ENCODE assay signal across 9 mouse cellular contexts in the genomic region with DNA sequence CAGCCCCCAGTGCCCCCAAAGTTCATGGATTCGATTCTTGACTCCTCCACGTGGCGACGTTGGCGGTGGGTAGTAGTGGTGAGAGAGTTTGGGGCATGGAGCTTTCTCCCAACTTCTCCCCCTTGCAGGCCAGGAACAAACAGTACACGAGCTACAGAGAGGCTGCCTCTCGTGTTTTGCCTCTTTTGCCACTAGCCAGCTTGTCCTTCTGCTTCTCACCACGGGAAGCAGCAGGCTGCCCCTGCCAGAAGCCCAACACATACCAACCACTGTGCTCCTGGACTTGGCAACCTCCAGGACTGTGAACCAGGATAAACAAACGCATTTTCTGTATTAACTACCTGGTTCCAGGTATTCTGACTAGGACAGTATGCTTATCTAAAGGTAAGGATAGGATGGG. TPM values are rescaled to one million over a fixed set of nuclear protein-coding genes. Genes with fewer than 3 reads are reported as not detected.
DNase-seq lines count a peak whose midpoint lies in the region; ATAC-seq and TF ChIP-seq lines count a peak whose summit lies in the region.
"Had no signal": no experiment of that assay in that cellular context is flagged by ENCODE, and none has a peak within 500 bp of the region (broad histone marks: within the 10 kb centered on the region; RNA-seq: fewer than 3 reads in every experiment).

No protein-coding gene starts in this region.

- peak overlapping the region; percentile 14; the same call in 1 of the 2 replicates for H3K4me3 ChIP-seq in kidney, embryonic 15.5 days (replicated peaks)
- H3K4me3 ChIP-seq in intestine, postnatal 0 days (ENCODE audit: low read depth, low read length): no peak overlapping the region
- no peak overlapping the region for H3K4me3 ChIP-seq in midbrain, embryonic 10.5 days
- H3K4me3 ChIP-seq: neural tube, embryonic 15.5 days had no signal

- no peaks in the 10 kb centered on the region for H3K9me3 ChIP-seq in kidney, embryonic 15.5 days (replicated peaks)
- no peaks in the 10 kb centered on the region for H3K9me3 ChIP-seq in intestine, postnatal 0 days (ENCODE audit: control insufficient read depth)
- no peaks in the 10 kb centered on the region for H3K9me3 ChIP-seq in midbrain, embryonic 10.5 days (replicated peaks)
- H3K9me3 ChIP-seq: neural tube, embryonic 15.5 days had no signal

- H3K36me3 ChIP-seq in kidney, embryonic 15.5 days: no peaks in the 10 kb centered on the region
- H3K36me3 ChIP-seq in intestine, postnatal 0 days (ENCODE audit: control insufficient read depth, insufficient read depth): no peaks in the 10 kb centered on the region
- no peaks in the 10 kb centered on the region for H3K36me3 ChIP-seq in midbrain, embryonic 10.5 days
- H3K36me3 ChIP-seq: neural tube, embryonic 15.5 days had no signal

- H3K27me3 ChIP-seq in kidney, embryonic 15.5 days: no peaks in the 10 kb centered on the region
- H3K27me3 ChIP-seq in intestine, postnatal 0 days (replicated peaks; ENCODE audit: control insufficient read depth, insufficient read depth, low read length): no peaks in the 10 kb centered on the region
- no peaks in the 10 kb centered on the region for H3K27me3 ChIP-seq in midbrain, embryonic 10.5 days (ENCODE audit: low read depth, poor library complexity, severe bottlenecking)
- H3K27me3 ChIP-seq: neural tube, embryonic 15.5 days had no signal

- H3K27ac ChIP-seq in kidney, embryonic 15.5 days: peak overlapping the region; percentile 43; the same call in 1 of the 2 replicates
- no peak overlapping the region for H3K27ac ChIP-seq in intestine, postnatal 0 days (ENCODE audit: low read depth, low read length)
- H3K27ac ChIP-seq in midbrain, embryonic 10.5 days (replicated peaks): no peak overlapping the region

- H3K4me1 ChIP-seq in kidney, embryonic 15.5 days: peaks cover 12% of the 10 kb centered on the region
- H3K4me1 ChIP-seq in intestine, postnatal 0 days (replicated peaks; ENCODE audit: control insufficient read depth, insufficient read depth, low read length): no peaks in the 10 kb centered on the region
- peaks cover 15% of the 10 kb centered on the region for H3K4me1 ChIP-seq in midbrain, embryonic 10.5 days

- no peak for TF ChIP-seq CTCF in intestine, postnatal 0 days (IDR thresholded peaks at IDR 0.05; ENCODE audit: low read depth)

- no peak for DNase-seq in kidney, postnatal 36 days
- DNase-seq in cerebellum, adult 11-12 months: peak; percentile 94
- peak; percentile 56 to 67 for DNase-seq in cerebellum, postnatal 10 days
- DNase-seq in midbrain, embryonic 10.5 days (ENCODE audit: low spot score): no peak
- DNase-seq in layer of hippocampus, adult 18-20 months (ENCODE audit: low spot score in 2 of 2): no peak
- DNase-seq: adrenal gland, adult 8-10 months had no signal

- no peak for ATAC-seq in kidney, embryonic 15.5 days (replicated peaks; ENCODE audit: low FRiP score)
- ATAC-seq in intestine, postnatal 0 days: no peak

- WGBS in kidney, embryonic 15.5 days: 72% methylated on average over 9 of the region's 9 CpGs
- 70% methylated on average over 9 of the region's 9 CpGs for WGBS in intestine, postnatal 0 days
- WGBS in midbrain, embryonic 10.5 days: 70% methylated on average over 9 of the region's 9 CpGs

- peak overlapping the region; percentile 45 for H3K4me2 ChIP-seq in kidney, embryonic 15.5 days
- peak overlapping the region; percentile 41; the same call in 1 of the 2 replicates for H3K4me2 ChIP-seq in intestine, postnatal 0 days (replicated peaks; ENCODE audit: low read depth)

- H3K9ac ChIP-seq in kidney, embryonic 15.5 days: no peak overlapping the region
- H3K9ac ChIP-seq in intestine, postnatal 0 days (ENCODE audit: low read depth, low read length): no peak overlapping the region
- H3K9ac ChIP-seq: neural tube, embryonic 15.5 days had no signal

RNA-seq across cellular contexts. Expression of a gene that starts 44.6 kb away (rescaled TPM):
- polyA plus RNA-seq in kidney, embryonic 15.5 days (2015; fragmentation: Nextera tagmentation; extraction: Ambion mirVana): 28.5 and 31.3 TPM in 2 replicates
- 10.5 and 11.2 TPM in 2 replicates for polyA plus RNA-seq in intestine, postnatal 0 days (2015; fragmentation: Nextera tagmentation; extraction: Ambion mirVana)
- polyA plus RNA-seq in midbrain, embryonic 10.5 days (2016; fragmentation: Nextera tagmentation; extraction: Ambion mirVana): 20.0 and 20.3 TPM in 2 replicates
- 10 to 100 TPM; 88.2 to 95.2 TPM for total RNA-seq in layer of hippocampus, adult 18-20 months (2021)

Comparison
In these comparisons a context has a peak if more than half of its experiments do, and no peak if none do; other contexts are left out.
1. DNase-seq: peak in cerebellum, adult 11-12 months (single experiment) and cerebellum, postnatal 10 days (2 of 2); none in kidney, postnatal 36 days (0 of 2), midbrain, embryonic 10.5 days (single experiment) and layer of hippocampus, adult 18-20 months (0 of 2).